Mouse (Mus musculus) myocyte (in vitro differentiated cells): ENCODE data around the gene Gm45799. TPM values are rescaled to one million over a fixed set of nuclear protein-coding genes. Genes with fewer than 3 reads are reported as not detected.
A peak's percentile ranks its signal among the peaks of the same experiment; 100 is the strongest.

Experiments used
- H3K27me3 ChIP-seq: one replicate; pipeline ENCODE4 v1.6.1; 2011; ENCODE audit not compliant: control insufficient read depth, insufficient read depth, insufficient read length
- H3K36me3 ChIP-seq: one replicate; pipeline ENCODE4 v1.6.1; 2011; ENCODE audit not compliant: control insufficient read depth, insufficient read depth
- H3K4me2 ChIP-seq: one replicate; pipeline ENCODE4 v1.6.1; 2011; ENCODE audit warnings: low read depth, control low read depth
- H3K4me3 ChIP-seq: one replicate; pipeline ENCODE4 v1.5.1; 2011; ENCODE audit warnings: mild to moderate bottlenecking, control low read depth, moderate library complexity
- H3K79me2 ChIP-seq: one replicate; pipeline ENCODE4 v1.6.1; 2011; ENCODE audit not compliant: control insufficient read depth, insufficient read depth
- H3ac ChIP-seq: one replicate; pipeline ENCODE4 v1.6.1; 2011; ENCODE audit not compliant: control insufficient read depth, insufficient read length
- CEBPB ChIP-seq: IDR thresholded peaks from 2 replicates; pipeline ENCODE4 v1.6.1; 2011; ENCODE audit warnings: mild to moderate bottlenecking, moderate library complexity; ENCODE audit not compliant: poor library complexity, insufficient read depth, severe bottlenecking
- E2F4 ChIP-seq: IDR thresholded peaks from one replicate; pipeline ENCODE4 v1.6.1; 2011; ENCODE audit warnings: mild to moderate bottlenecking, control low read depth, moderate library complexity; ENCODE audit not compliant: insufficient read depth
- MAX ChIP-seq: IDR thresholded peaks from one replicate; pipeline ENCODE4 v1.6.1; 2011; ENCODE audit warnings: low read depth, mild to moderate bottlenecking, control low read depth
- MYOD1 ChIP-seq, 3 experiments: IDR thresholded peaks; one replicate each; pipeline ENCODE4 v1.6.1; 2011; ENCODE audit warnings: control low read depth in 2 of 3, low read depth in 2 of 3, mild to moderate bottlenecking in 2 of 3, moderate library complexity in 1 of 3; ENCODE audit not compliant: insufficient read length in 2 of 3, control insufficient read depth in 1 of 3
- MYOG ChIP-seq, 3 experiments: IDR thresholded peaks; one replicate each; pipeline ENCODE4 v1.6.1; 2011; ENCODE audit warnings: control low read depth in 2 of 3, low read depth in 2 of 3, mild to moderate bottlenecking in 2 of 3; ENCODE audit not compliant: insufficient read length in 2 of 3, control insufficient read depth in 1 of 3, insufficient read depth in 1 of 3
- POLR2A ChIP-seq: IDR thresholded peaks from one replicate; pipeline ENCODE4 v1.6.1; 2011; ENCODE audit warnings: low read depth, mild to moderate bottlenecking, control low read depth, moderate library complexity; ENCODE audit not compliant: insufficient read length
- POLR2AphosphoS2 ChIP-seq: IDR thresholded peaks from one replicate; pipeline ENCODE4 v1.6.1; 2011; ENCODE audit warnings: low read depth, control low read depth; ENCODE audit not compliant: insufficient read length
- REST ChIP-seq: IDR thresholded peaks from one replicate; pipeline ENCODE4 v1.6.1; 2011; ENCODE audit warnings: mild to moderate bottlenecking, control low read depth, moderate library complexity; ENCODE audit not compliant: insufficient read depth, insufficient read length
- SRF ChIP-seq: IDR thresholded peaks from one replicate; pipeline ENCODE4 v1.6.1; 2011; ENCODE audit warnings: low read depth; ENCODE audit not compliant: control insufficient read depth, insufficient read length
- TCF12 ChIP-seq: IDR thresholded peaks from one replicate; pipeline ENCODE4 v1.6.1; 2011; ENCODE audit warnings: mild to moderate bottlenecking, control low read depth; ENCODE audit not compliant: poor library complexity, insufficient read depth, severe bottlenecking
- TCF3 ChIP-seq: IDR thresholded peaks from one replicate; pipeline ENCODE4 v1.6.1; 2011; ENCODE audit warnings: low read depth, control low read depth; ENCODE audit not compliant: insufficient read length
- USF1 ChIP-seq: IDR thresholded peaks from one replicate; pipeline ENCODE4 v1.6.1; 2011; ENCODE audit warnings: low read depth, mild to moderate bottlenecking, control low read depth, moderate library complexity
- polyA plus RNA-seq: library from polyadenylated mRNA; unstranded; fragments of >200 nt; fragmentation: generic; extraction: Trizol; gene quantifications from one replicate; pipeline ENCODE4 v1.2.1, GENCODE M21; 2012; ENCODE audit warnings: missing spikeins

Gene Gm45799
- polyA plus RNA-seq, 1 experiment: 56.6 TPM

DNA sequence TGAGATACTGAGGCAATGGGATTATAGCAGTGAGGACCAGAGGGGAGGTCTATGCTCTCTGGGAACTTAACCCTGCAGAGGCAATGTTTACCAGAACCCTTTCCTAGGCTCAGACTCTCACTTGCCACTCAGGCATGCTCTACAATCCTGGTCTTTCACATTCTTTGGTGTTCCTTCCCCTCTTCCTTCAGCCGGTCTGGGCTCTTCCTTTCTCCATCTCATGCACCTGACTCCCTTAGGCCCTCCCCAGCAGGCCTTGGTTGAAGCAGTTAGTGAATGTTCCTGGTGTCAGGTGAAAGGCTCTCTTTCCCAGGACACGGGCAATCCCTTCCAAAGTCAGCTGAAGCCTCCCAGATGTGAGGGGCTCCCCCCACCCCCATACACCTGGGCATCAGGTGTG is 596 bp upstream of the Gm45799 start, which contains the start of gene Timm10b:
Timm10b (plus strand) TSS at position 301 of the 400 bp plus-strand sequence.
- no peaks in the 10 kb centered on the region for H3K27me3 ChIP-seq
- H3K79me2 ChIP-seq: peaks cover 25% of the 10 kb centered on the region
- TF ChIP-seq REST: no peak
- no peak for TF ChIP-seq E2F4
- no peak for TF ChIP-seq MYOD1 (IDR thresholded peaks at IDR 0.05; ENCODE audit: control insufficient read depth in 1 of 3, insufficient read length in 2 of 3, low read depth in 2 of 3)
- no peak for TF ChIP-seq POLR2AphosphoS2
- no peak for TF ChIP-seq TCF12
- no peak for TF ChIP-seq TCF3
- no peak for TF ChIP-seq MYOG (IDR thresholded peaks at IDR 0.05; ENCODE audit: control insufficient read depth in 1 of 3, insufficient read depth in 1 of 3, insufficient read length in 2 of 3, low read depth in 2 of 3)
- no peak for TF ChIP-seq POLR2A
- TF ChIP-seq SRF: no peak
- no peak for TF ChIP-seq MAX
- TF ChIP-seq CEBPB: no peak
- TF ChIP-seq USF1: no peak
- peak within 1 kb of the TSS; percentile 75 for H3ac ChIP-seq
- peak within 1 kb of the TSS; percentile 96 for H3K4me3 ChIP-seq
- H3K4me2 ChIP-seq: peak within 1 kb of the TSS; percentile 96
- peaks cover 16% of the 10 kb centered on the region for H3K36me3 ChIP-seq

DNA sequence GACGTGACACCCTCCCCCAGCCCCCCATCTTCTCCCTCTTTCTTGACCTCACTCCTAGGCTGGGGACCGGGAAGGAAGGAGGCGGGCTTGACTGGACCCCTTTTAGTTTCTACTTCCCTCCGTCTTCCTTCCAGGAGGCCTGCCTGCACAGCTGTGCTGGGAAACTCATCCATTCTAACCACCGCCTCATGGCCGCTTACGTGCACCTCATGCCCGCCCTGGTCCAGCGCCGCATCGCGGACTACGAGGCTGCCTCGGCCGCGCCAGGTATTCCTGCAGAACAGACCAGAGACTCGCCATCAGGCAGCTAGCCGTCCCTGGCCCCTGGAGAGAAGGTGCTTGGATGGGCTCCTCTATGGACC is 523 bp downstream of the Gm45799 start:
- Histone ChIP-seq H3K4me3 (peak overlapping the region; percentile 96), H3ac (peak overlapping the region; percentile 75), H3K36me3 (peaks cover 16% of the 10 kb centered on the region), H3K4me2 (peak overlapping the region; percentile 89), H3K79me2 (peaks cover 25% of the 10 kb centered on the region), H3K27me3 (no peaks in the 10 kb centered on the region)
- TF ChIP-seq SRF: no peak
- TF ChIP-seq MYOD1 (IDR thresholded peaks at IDR 0.05; ENCODE audit: control insufficient read depth in 1 of 3, insufficient read length in 2 of 3, low read depth in 2 of 3): no peak
- TF ChIP-seq MAX: no peak
- no peak for TF ChIP-seq POLR2A
- no peak for TF ChIP-seq MYOG (IDR thresholded peaks at IDR 0.05; ENCODE audit: control insufficient read depth in 1 of 3, insufficient read depth in 1 of 3, insufficient read length in 2 of 3, low read depth in 2 of 3)
- no peak for TF ChIP-seq CEBPB
- TF ChIP-seq REST: no peak
- no peak for TF ChIP-seq TCF3
- no peak for TF ChIP-seq TCF12
- no peak for TF ChIP-seq E2F4
- TF ChIP-seq POLR2AphosphoS2: no peak
- no peak for TF ChIP-seq USF1

DNA sequence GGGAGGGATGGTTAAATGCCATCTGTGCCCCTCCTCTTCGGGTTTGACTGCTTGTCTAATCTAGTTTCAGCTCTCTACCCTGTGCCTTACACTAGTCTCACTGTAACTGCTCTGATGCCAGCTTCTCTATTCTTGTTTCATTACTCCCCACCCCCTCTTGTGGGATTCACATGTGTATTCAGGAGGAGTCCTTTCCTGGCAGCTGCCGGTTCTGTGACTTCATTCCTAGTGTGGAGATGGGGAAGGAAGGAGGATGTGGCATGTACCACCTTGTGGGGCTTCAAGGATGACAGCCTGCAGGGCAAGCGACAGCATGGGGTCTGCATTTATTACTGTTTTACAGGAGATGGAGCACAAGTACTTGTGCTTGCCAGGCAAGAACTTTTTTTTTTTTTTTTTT is 1.6 kb downstream of the Gm45799 start:
- Histone ChIP-seq H3ac (no peak overlapping the region), H3K4me3 (peak overlapping the region; percentile 96), H3K79me2 (peaks cover 25% of the 10 kb centered on the region), H3K36me3 (peaks cover 12% of the 10 kb centered on the region), H3K27me3 (no peaks in the 10 kb centered on the region), H3K4me2 (peak overlapping the region; percentile 89)
- TF ChIP-seq MYOG (IDR thresholded peaks at IDR 0.05; ENCODE audit: control insufficient read depth in 1 of 3, insufficient read depth in 1 of 3, insufficient read length in 2 of 3, low read depth in 2 of 3) (no peak), POLR2A (no peak), SRF (no peak), TCF12 (no peak), TCF3 (no peak), POLR2AphosphoS2 (no peak), E2F4 (no peak), CEBPB (no peak), MYOD1 (IDR thresholded peaks at IDR 0.05; ENCODE audit: control insufficient read depth in 1 of 3, insufficient read length in 2 of 3, low read depth in 2 of 3) (no peak), REST (no peak), USF1 (no peak)

DNA sequence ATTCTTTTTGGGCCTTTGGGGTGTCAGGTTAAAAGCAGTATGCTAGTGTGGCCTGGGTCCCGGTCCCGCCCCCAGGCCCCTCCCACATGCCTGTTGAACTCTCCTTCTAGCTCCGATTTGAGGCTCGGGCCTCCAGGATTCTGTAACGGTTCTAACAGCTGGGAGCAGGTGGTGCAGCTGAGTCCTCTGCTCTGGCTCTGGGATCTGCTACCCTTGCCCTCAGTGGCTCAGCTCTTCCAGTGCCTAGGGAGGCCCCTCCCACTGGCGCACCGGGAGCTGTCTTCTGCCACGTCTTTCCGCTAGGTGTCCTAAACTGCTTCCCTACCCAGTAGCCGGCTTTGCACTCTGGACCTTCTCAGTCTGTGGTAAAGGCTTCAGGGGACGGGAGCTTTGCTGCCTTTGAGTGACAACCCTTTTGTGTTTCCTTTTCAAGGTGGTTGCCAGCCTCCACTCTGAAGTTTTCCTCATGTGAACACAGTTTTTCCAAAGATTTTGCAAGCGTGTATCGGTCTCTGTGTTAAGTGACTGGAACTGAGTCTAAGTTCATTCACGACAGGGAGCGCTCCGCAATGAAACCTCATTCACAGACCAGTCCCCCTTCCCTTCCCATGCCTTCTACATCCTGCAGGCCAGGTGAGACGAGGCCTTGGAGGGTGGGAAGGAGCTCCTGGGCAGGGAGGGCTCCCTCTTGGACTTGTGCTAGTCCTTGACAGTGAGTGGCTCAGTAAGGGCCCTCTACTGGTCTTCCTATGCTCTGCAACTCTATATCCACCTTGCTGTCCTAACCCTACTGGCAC is 10.5 kb downstream of the Gm45799 start, which contains the start of gene Dnhd1:
Dnhd1 (plus strand) TSS at position 189 of the 797 bp plus-strand sequence.
- Histone ChIP-seq H3ac (no peak within 1 kb of the TSS), H3K79me2 (no peaks in the 10 kb centered on the region), H3K36me3 (no peaks in the 10 kb centered on the region), H3K27me3 (no peaks in the 10 kb centered on the region), H3K4me3 (peak within 1 kb of the TSS; percentile 2), H3K4me2 (peak within 1 kb of the TSS; percentile 87)
- peak; percentile 9 to 38 (median 34) for TF ChIP-seq MYOD1 (IDR thresholded peaks at IDR 0.05; ENCODE audit: control insufficient read depth in 1 of 3, insufficient read length in 2 of 3, low read depth in 2 of 3)
- TF ChIP-seq MYOG (IDR thresholded peaks at IDR 0.05; ENCODE audit: control insufficient read depth in 1 of 3, insufficient read depth in 1 of 3, insufficient read length in 2 of 3, low read depth in 2 of 3): peak in 1 of 3 experiments; percentile 45
- TF ChIP-seq USF1: no peak
